Mouse (Mus musculus) heart, adult 2 months (tissue): ENCODE measurements around the gene Spef1.

Source experiments
- CTCF ChIP-seq: fragments of 200-600 bp; IDR thresholded peaks from 2 replicates; pipeline ENCODE4 v1.8.1; 2022; ENCODE audit warnings: antibody characterized with exemption, mild to moderate bottlenecking, moderate library complexity
- POLR2A ChIP-seq: fragments of 200-500 bp; IDR thresholded peaks from 2 replicates; pipeline ENCODE4 v1.6.1; 2011; ENCODE audit warnings: mild to moderate bottlenecking, low read depth, low read length, control low read depth; ENCODE audit not compliant: insufficient read depth

DNA sequence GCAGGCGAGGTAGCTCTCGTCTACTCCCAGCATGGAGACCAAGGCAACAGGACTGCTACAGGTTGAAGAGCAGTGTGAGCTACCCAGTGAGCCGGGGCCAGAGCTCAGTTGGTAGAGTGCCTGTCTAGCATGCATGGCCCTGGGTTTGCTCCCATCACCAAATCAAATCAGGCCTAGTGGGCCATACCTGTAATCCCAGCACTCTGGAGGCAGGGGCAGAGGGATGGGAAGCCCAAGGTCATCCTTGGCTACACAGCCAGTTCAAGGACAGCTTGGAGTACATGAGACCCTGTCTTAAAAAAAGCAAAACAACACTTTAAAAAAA, 37.9 kb downstream of the Spef1 start:
- TF ChIP-seq CTCF (no peak), POLR2A (no peak)
